Mouse (Mus musculus) cerebellum, adult 2 months (tissue): ENCODE measurements around the gene Fermt3.

ENCODE experiments used
- CTCF ChIP-seq: fragments of 200-500 bp; IDR thresholded peaks from 2 replicates; pipeline ENCODE4 v1.5.1; 2011; ENCODE audit warnings: low read depth, mild to moderate bottlenecking, control low read depth, low read length, moderate library complexity, borderline replicate concordance; ENCODE audit not compliant: insufficient read depth
- POLR2A ChIP-seq: fragments of 200-500 bp; IDR thresholded peaks from 2 replicates; pipeline ENCODE4 v1.6.1; 2011; ENCODE audit warnings: low read length, control low read depth, borderline replicate concordance; ENCODE audit not compliant: insufficient read depth

GRCm38 (mm10) chr19:6981465-6981864, 37.8 kb downstream of the Fermt3 start:
- no peak for TF ChIP-seq POLR2A
- no peak for TF ChIP-seq CTCF
